In genomic region chr2:24467156-24467555, GRCm38 (mm10) we compare ENCODE assay signal across 26 mouse cellular contexts. TPM values are rescaled to one million over a fixed set of nuclear protein-coding genes. Genes with fewer than 3 reads are reported as not detected.
DNase-seq lines count a peak whose midpoint lies in the region; ATAC-seq and TF ChIP-seq lines count a peak whose summit lies in the region.
"Had no signal": no experiment of that assay in that cellular context is flagged by ENCODE, and none has a peak within 500 bp of the region (broad histone marks: within the 10 kb centered on the region; RNA-seq: fewer than 3 reads in every experiment).

No protein-coding gene starts in this region.

- H3K9me3 ChIP-seq in hindbrain, embryonic 13.5 days, result no peaks in the 10 kb centered on the region
- H3K9me3 ChIP-seq in hindbrain, postnatal 0 days (ENCODE audit: low read length), result no peaks in the 10 kb centered on the region
- no peaks in the 10 kb centered on the region for H3K9me3 ChIP-seq in lung, postnatal 0 days (ENCODE audit: low read length)
- H3K9me3 ChIP-seq in neural tube, embryonic 12.5 days, result no peaks in the 10 kb centered on the region
- H3K9me3 ChIP-seq: embryonic facial prominence, embryonic 15.5 days; forebrain, embryonic 10.5 days; heart, embryonic 15.5 days had no signal

- 0 out of 2 replicates have a peak, but pooled peaks cover 12% of the 10 kb centered on the region for H3K4me1 ChIP-seq in hindbrain, embryonic 13.5 days (replicated peaks)
- H3K4me1 ChIP-seq in hindbrain, postnatal 0 days (ENCODE audit: insufficient read depth, low read length), result no peaks in the 10 kb centered on the region
- H3K4me1 ChIP-seq in lung, postnatal 0 days (ENCODE audit: insufficient read depth, low read depth, low read length), result no peaks in the 10 kb centered on the region
- 0 out of 2 replicates have a peak, but pooled peaks cover 7% of the 10 kb centered on the region for H3K4me1 ChIP-seq in neural tube, embryonic 12.5 days
- H3K4me1 ChIP-seq: embryonic facial prominence, embryonic 15.5 days; heart, embryonic 15.5 days had no signal

- H3K36me3 ChIP-seq in hindbrain, embryonic 13.5 days, result no peaks in the 10 kb centered on the region
- no peaks in the 10 kb centered on the region for H3K36me3 ChIP-seq in hindbrain, postnatal 0 days (ENCODE audit: insufficient read depth, low read length)
- H3K36me3 ChIP-seq in lung, postnatal 0 days (ENCODE audit: insufficient read depth, low read length), result no peaks in the 10 kb centered on the region
- no peaks in the 10 kb centered on the region for H3K36me3 ChIP-seq in neural tube, embryonic 12.5 days
- H3K36me3 ChIP-seq: embryonic facial prominence, embryonic 15.5 days; forebrain, embryonic 10.5 days; heart, embryonic 15.5 days had no signal

- DNase-seq in hindbrain, postnatal 0 days (ENCODE audit: low spot score), result no peak
- peak; percentile 44 for DNase-seq in lung, postnatal 0 days (ENCODE audit: low spot score)
- no peak for DNase-seq in lung, postnatal 14 days
- DNase-seq in neural tube, embryonic 10.5 days (ENCODE audit: extremely low spot score, low spot score), result no peak
- no peak for DNase-seq in cerebellum, adult 9-10 months
- DNase-seq: adrenal gland, postnatal 14 days; cerebellum, adult 18-20 months; cerebellum, postnatal 10 days; embryo, embryonic 11 days; gastrocnemius, adult 2 months; gastrocnemius, postnatal 36 days; heart, postnatal 14 days had no signal

- peaks cover 40% of the 10 kb centered on the region for H3K27me3 ChIP-seq in hindbrain, embryonic 13.5 days
- peaks cover 5% of the 10 kb centered on the region; the same call in 1 of the 2 replicates for H3K27me3 ChIP-seq in hindbrain, postnatal 0 days (ENCODE audit: insufficient read depth, low read length)
- no peaks in the 10 kb centered on the region; the same call in 1 of the 2 replicates for H3K27me3 ChIP-seq in lung, postnatal 0 days (replicated peaks; ENCODE audit: insufficient read depth, low read length)
- H3K27me3 ChIP-seq in neural tube, embryonic 12.5 days (replicated peaks), result peaks cover 6% of the 10 kb centered on the region; the same call in 1 of the 2 replicates
- H3K27me3 ChIP-seq: CH12.LX, Patski had no signal

- TF ChIP-seq CTCF in hindbrain, postnatal 0 days (IDR thresholded peaks at IDR 0.05; ENCODE audit: low read depth), result no peak
- no peak for TF ChIP-seq CTCF in lung, postnatal 0 days (IDR thresholded peaks at IDR 0.05)

- TF ChIP-seq EP300 in lung, postnatal 0 days (IDR thresholded peaks at IDR 0.05), result peak; percentile 94

- WGBS in hindbrain, embryonic 13.5 days, result 14% methylated on average over 1 of the region's 1 CpGs
- 18% methylated on average over 1 of the region's 1 CpGs for WGBS in hindbrain, postnatal 0 days
- WGBS in lung, postnatal 0 days, result 7% methylated on average over 1 of the region's 1 CpGs
- 0% methylated on average over 1 of the region's 1 CpGs for WGBS in neural tube, embryonic 12.5 days

- no peak for ATAC-seq in hindbrain, embryonic 13.5 days (ENCODE audit: low FRiP score)
- ATAC-seq in hindbrain, postnatal 0 days, result no peak
- peak; percentile 78 for ATAC-seq in lung, postnatal 0 days
- ATAC-seq in neural tube, embryonic 12.5 days (ENCODE audit: low FRiP score, low read depth), result no peak
- ATAC-seq: activated CD4-positive, CD25-positive, alpha-beta regulatory T cell, adult 4 months; forebrain, embryonic 14.5 days; hindbrain, embryonic 16.5 days; Patski had no signal

- H3K4me2 ChIP-seq in hindbrain, embryonic 13.5 days, result 0 out of 2 replicates have a peak overlapping the region, but pooled peaks have one; percentile 1
- H3K4me2 ChIP-seq in hindbrain, postnatal 0 days (ENCODE audit: low read depth, low read length), result no peak overlapping the region
- no peak overlapping the region for H3K4me2 ChIP-seq in lung, postnatal 0 days (replicated peaks; ENCODE audit: low read depth, low read length)
- H3K4me2 ChIP-seq in neural tube, embryonic 12.5 days (replicated peaks), result peak overlapping the region; percentile 25; the same call in 1 of the 2 replicates
- H3K4me2 ChIP-seq: embryonic facial prominence, embryonic 15.5 days; heart, embryonic 11.5 days; heart, embryonic 15.5 days had no signal

- H3K9ac ChIP-seq in hindbrain, embryonic 13.5 days, result no peak overlapping the region
- H3K9ac ChIP-seq in hindbrain, postnatal 0 days (replicated peaks; ENCODE audit: low read length), result no peak overlapping the region
- no peak overlapping the region for H3K9ac ChIP-seq in lung, postnatal 0 days (replicated peaks; ENCODE audit: low read depth)
- H3K9ac ChIP-seq in neural tube, embryonic 12.5 days, result no peak overlapping the region
- H3K9ac ChIP-seq: embryonic facial prominence, embryonic 15.5 days; heart, embryonic 15.5 days had no signal

- H3K27ac ChIP-seq in hindbrain, embryonic 13.5 days, result no peak overlapping the region
- no peak overlapping the region for H3K27ac ChIP-seq in hindbrain, postnatal 0 days
- H3K27ac ChIP-seq in lung, postnatal 0 days (ENCODE audit: low read length), result no peak overlapping the region
- H3K27ac ChIP-seq in neural tube, embryonic 12.5 days, result no peak overlapping the region
- H3K27ac ChIP-seq: embryonic facial prominence, embryonic 15.5 days; forebrain, embryonic 10.5 days; gastrocnemius, adult 2 months; heart, embryonic 15.5 days had no signal

- H3K4me3 ChIP-seq in hindbrain, embryonic 13.5 days, result no peak overlapping the region
- no peak overlapping the region for H3K4me3 ChIP-seq in hindbrain, postnatal 0 days (ENCODE audit: low read length)
- H3K4me3 ChIP-seq in lung, postnatal 0 days (ENCODE audit: low read depth, low read length), result no peak overlapping the region
- no peak overlapping the region for H3K4me3 ChIP-seq in neural tube, embryonic 12.5 days
- H3K4me3 ChIP-seq: embryonic facial prominence, embryonic 15.5 days; erythroblast, embryonic 14.5 days; forebrain, embryonic 10.5 days; gastrocnemius, adult 2 months; heart, embryonic 15.5 days had no signal

RNA-seq across cellular contexts. Expression of gene Pax8, which starts 8.2 kb away (rescaled TPM):
- 32.9 and 41.1 TPM in 2 replicates for polyA plus RNA-seq in hindbrain, embryonic 13.5 days (2015; fragmentation: Nextera tagmentation; extraction: Ambion mirVana)
- 32.0 and 44.4 TPM in 2 replicates for total RNA-seq in hindbrain, postnatal 0 days (2014; rRNA removed)
- 14.8 and 16.3 TPM in 2 replicates for polyA plus RNA-seq in hindbrain, postnatal 0 days (2015; fragmentation: Nextera tagmentation; extraction: Ambion mirVana)
- polyA plus RNA-seq in lung, postnatal 0 days (2015; fragmentation: Nextera tagmentation; extraction: Ambion mirVana), result not detected in 2 replicates
- 50.0 and 56.2 TPM in 2 replicates for polyA plus RNA-seq in neural tube, embryonic 12.5 days (2016; fragmentation: Nextera tagmentation; extraction: Ambion mirVana)
- total RNA-seq: adrenal gland, adult 18-20 months; adrenal gland, postnatal 14 days; gastrocnemius, adult 2 months; gastrocnemius, postnatal 36 days; heart, adult 18-20 months; heart, postnatal 14 days had no signal
- polyA plus RNA-seq: activated CD4-positive, CD25-positive, alpha-beta regulatory T cell, adult 4 months; erythroblast, embryonic 14.5 days; forebrain, embryonic 14.5 days; heart, embryonic 15.5 days had no signal

Comparison
In these comparisons a context has a peak if more than half of its experiments do, and no peak if none do; other contexts are left out.
1. H3K4me2 ChIP-seq: peak in hindbrain, embryonic 13.5 days (single experiment) and neural tube, embryonic 12.5 days (single experiment); none in hindbrain, postnatal 0 days (single experiment) and lung, postnatal 0 days (single experiment).
2. RNA of gene Pax8, which starts 8.2 kb away (polyA plus RNA-seq): 50.0 to 56.2 TPM in neural tube, embryonic 12.5 days, 32.9 to 41.1 TPM in hindbrain, embryonic 13.5 days and 14.8 to 16.3 TPM in hindbrain, postnatal 0 days; not detected in lung, postnatal 0 days; every median in the first group is over 10 times any median in the second.